Comparison of ENCODE assay signal across 15 mouse cellular contexts in the genomic region with DNA sequence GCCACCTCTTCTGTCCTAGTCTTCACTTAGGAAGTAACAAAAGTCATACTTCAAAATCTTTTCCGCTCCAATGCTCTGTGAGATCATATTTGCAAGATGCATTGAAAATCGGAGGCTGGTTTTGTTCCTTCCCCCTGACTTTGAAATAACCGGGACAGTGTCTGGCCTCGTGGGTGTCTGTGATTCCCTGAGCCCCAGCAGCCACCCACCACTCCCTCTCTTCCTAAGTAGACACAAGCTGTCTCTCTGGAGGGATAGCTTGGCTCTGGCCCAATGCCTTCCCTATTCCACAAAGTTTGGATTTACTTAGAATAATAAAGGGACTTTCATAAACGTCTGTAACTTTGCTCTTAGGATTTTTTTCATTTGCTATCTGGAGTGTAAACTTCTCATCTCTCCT.
"Had no signal": no experiment of that assay in that cellular context is flagged by ENCODE, and none has a peak within 500 bp of the region (broad histone marks: within the 10 kb centered on the region; RNA-seq: fewer than 3 reads in every experiment).

No protein-coding gene starts in this region.

- H3K4me1 ChIP-seq: liver, embryonic 13.5 days; neural tube, embryonic 15.5 days had no signal

- ATAC-seq: liver, postnatal 0 days; lung, postnatal 0 days had no signal

- H3K36me3 ChIP-seq: kidney, embryonic 15.5 days; liver, embryonic 13.5 days; midbrain, embryonic 10.5 days; neural tube, embryonic 15.5 days had no signal

- H3K4me3 ChIP-seq: kidney, embryonic 15.5 days; liver, embryonic 13.5 days; midbrain, embryonic 10.5 days; myocyte; neural tube, embryonic 15.5 days had no signal

- DNase-seq: kidney, adult 2 months; kidney, postnatal 14 days; left cerebral cortex, postnatal 4 days; liver; liver, embryonic 13.5 days; liver, postnatal 0 days; lung, postnatal 36 days; midbrain, embryonic 14.5 days; right cerebral cortex, postnatal 25 days; thymus, postnatal 36 days had no signal

- H3K27me3 ChIP-seq: liver, embryonic 13.5 days; neural tube, embryonic 15.5 days had no signal

- H3K9me3 ChIP-seq: kidney, embryonic 15.5 days; liver, embryonic 13.5 days; midbrain, embryonic 10.5 days; neural tube, embryonic 15.5 days had no signal

- H3K4me2 ChIP-seq: kidney, embryonic 15.5 days; liver, embryonic 13.5 days; neural tube, embryonic 15.5 days had no signal

- H3K27ac ChIP-seq: kidney, embryonic 15.5 days; liver, embryonic 13.5 days; midbrain, embryonic 10.5 days; neural tube, embryonic 15.5 days had no signal

- H3K9ac ChIP-seq: kidney, embryonic 15.5 days; liver, embryonic 13.5 days; liver, postnatal 0 days; neural tube, embryonic 15.5 days had no signal
